Mouse (Mus musculus): Measurements from ENCODE around the gene Polr1a. TPM values are rescaled to one million over a fixed set of nuclear protein-coding genes. Genes with fewer than 3 reads are reported as not detected.

The Polr1a gene
- polyA plus RNA-seq, 1 experiment from 2014 or later = 16.3 TPM

DNA sequence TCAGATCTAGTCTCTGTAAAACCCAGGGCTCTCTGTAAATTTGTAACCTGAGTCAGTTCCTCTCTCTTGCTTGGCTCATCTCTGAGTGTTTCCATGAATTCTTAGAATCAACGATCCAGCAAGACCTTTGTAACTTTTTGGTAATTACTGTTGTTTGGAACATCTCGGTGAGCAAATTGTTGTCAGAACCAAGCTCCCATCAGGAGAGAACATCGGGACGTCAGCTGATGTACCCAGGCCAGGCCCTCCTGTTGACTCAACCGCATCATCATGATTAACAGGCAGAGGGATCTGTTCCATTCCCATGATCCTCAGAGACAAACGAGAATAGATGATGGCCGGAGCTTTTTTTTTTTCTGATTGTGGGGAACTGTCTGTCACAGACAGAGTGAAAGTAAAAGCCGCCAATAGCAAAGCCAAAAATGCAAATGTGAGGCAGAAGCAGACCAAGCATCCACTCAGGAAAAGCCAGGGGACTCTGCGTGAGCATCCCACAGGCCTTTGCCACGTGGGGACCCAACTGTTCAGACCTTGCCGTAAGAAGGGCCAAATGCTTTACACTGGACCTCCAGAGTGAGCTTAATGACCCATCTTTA is 91.2 kb downstream of the Polr1a start:
- Histone ChIP-seq H3K36me3 (ENCODE audit: control insufficient read depth, insufficient read depth, low read length) (no peaks in the 10 kb centered on the region), H3K4me1 (ENCODE audit: control insufficient read depth, insufficient read depth, low read length) (no peaks in the 10 kb centered on the region), H3K27me3 (ENCODE audit: control insufficient read depth, insufficient read depth, low read length) (no peaks in the 10 kb centered on the region), H3K9ac (replicated peaks; ENCODE audit: low read depth, low read length) (no peak overlapping the region), H3K27ac (ENCODE audit: low read depth, low read length) (no peak overlapping the region), H3K9me3 (ENCODE audit: control insufficient read depth, low read length) (no peaks in the 10 kb centered on the region), H3K4me3 (ENCODE audit: low read depth, low read length) (no peak overlapping the region), H3K4me2 (ENCODE audit: low read depth, low read length) (no peak overlapping the region)
- WGBS = 89% methylated on average over 11 of the region's 11 CpGs
- ATAC-seq (ENCODE audit: low read depth) = no peak

DNA sequence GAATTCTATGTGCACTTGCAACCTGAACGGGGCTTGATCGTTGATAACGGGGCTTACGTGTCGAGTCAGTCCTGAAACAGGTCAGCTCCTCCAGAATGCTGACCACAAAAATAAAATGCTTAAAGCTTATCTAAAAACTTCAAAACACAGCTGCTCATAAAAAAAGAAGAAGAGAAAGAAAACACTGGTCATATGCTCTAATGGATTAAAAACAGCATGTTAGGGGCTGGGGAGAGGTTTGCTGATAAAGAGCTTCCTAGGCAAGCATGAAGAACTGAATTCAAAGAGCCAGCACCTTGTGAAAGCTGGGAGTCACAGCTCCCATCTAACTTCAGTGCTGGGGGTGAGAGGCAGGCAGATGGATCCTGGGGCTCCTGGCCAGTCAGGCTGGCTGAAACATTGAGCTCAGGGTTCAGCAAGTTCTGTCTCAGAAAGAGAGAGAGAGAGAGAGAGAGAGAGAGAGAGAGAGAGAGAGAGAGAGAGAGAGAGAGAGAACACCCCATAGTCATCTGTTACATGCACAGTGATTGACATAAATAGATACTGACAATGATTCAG is 92.4 kb downstream of the Polr1a start:
- Histone ChIP-seq H3K9ac (replicated peaks; ENCODE audit: low read depth, low read length) (no peak overlapping the region), H3K27me3 (ENCODE audit: control insufficient read depth, insufficient read depth, low read length) (no peaks in the 10 kb centered on the region), H3K4me1 (ENCODE audit: control insufficient read depth, insufficient read depth, low read length) (no peaks in the 10 kb centered on the region), H3K4me3 (ENCODE audit: low read depth, low read length) (no peak overlapping the region), H3K27ac (ENCODE audit: low read depth, low read length) (no peak overlapping the region), H3K36me3 (ENCODE audit: control insufficient read depth, insufficient read depth, low read length) (no peaks in the 10 kb centered on the region), H3K4me2 (ENCODE audit: low read depth, low read length) (no peak overlapping the region), H3K9me3 (ENCODE audit: control insufficient read depth, low read length) (no peaks in the 10 kb centered on the region)
- 93% methylated on average over 5 of the region's 5 CpGs for WGBS
- ATAC-seq (ENCODE audit: low read depth) = no peak

DNA sequence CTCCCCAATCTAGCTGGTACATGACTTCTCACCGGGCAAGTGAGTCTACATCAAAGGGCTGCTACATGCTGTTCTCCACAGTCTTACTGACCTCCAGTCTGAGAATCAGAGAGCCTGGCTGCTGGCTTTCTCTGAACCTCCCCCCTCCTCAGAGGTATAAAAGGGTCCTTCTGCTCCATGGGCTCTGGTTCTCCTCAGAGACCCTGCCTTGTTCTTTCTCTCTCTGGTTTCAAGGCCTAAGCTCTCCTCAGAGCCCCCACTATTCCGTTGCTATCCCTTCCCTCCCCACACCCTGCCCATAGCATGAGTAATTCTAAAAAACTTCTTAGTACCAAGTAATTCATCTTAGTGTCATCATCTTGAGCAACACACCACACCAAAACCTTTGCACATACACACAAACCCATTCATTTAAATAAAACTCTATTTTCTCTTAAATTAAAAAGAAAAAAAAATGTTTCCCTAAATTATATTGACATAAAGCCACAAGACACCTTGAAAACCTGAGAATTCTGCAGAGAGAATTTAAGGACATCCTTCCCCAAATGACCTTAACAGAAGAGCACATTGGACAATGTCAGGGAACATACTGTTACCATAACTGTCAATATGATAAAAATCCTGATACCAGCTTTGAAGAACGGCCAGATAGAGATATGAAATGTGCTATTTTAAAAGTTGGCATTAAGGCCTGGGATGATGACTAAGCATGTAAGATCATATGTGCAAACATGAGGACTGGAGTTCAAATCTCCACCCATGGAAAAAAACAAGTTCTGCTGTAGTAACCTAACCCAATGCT is 98.8 kb downstream of the Polr1a start:
- H3K27ac ChIP-seq (ENCODE audit: low read depth, low read length) = no peak overlapping the region
- 85% methylated on average over 3 of the region's 3 CpGs for WGBS
- H3K9ac ChIP-seq (replicated peaks; ENCODE audit: low read depth, low read length) = no peak overlapping the region
- no peaks in the 10 kb centered on the region for H3K4me1 ChIP-seq (ENCODE audit: control insufficient read depth, insufficient read depth, low read length)
- no peak overlapping the region for H3K4me3 ChIP-seq (ENCODE audit: low read depth, low read length)
- H3K27me3 ChIP-seq (ENCODE audit: control insufficient read depth, insufficient read depth, low read length) = no peaks in the 10 kb centered on the region
- ATAC-seq (ENCODE audit: low read depth) = no peak
- no peaks in the 10 kb centered on the region for H3K36me3 ChIP-seq (ENCODE audit: control insufficient read depth, insufficient read depth, low read length)
- H3K9me3 ChIP-seq (ENCODE audit: control insufficient read depth, low read length) = no peaks in the 10 kb centered on the region
- H3K4me2 ChIP-seq (ENCODE audit: low read depth, low read length) = no peak overlapping the region

DNA sequence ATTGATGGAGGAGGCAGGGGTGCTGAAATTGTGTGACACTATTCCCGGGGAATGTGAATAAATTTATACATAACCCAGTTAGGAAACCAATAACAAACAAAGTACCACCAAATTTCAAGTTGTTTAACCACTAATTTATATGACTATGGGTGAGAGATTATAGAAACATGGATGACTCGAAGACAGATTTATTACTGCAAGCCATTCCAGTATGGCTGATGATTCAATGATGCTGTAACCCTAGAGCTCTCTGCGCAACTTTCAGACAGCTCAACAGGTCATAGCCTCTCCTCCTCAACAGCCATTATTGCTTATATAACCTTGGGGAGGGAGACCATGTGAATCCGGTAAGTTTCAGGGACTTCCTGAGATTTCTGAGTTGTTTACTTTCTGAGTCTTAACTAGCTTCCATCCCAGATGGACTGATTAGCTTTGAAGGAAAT is 99.4 kb downstream of the Polr1a start:
- Histone ChIP-seq H3K36me3 (ENCODE audit: control insufficient read depth, insufficient read depth, low read length) (no peaks in the 10 kb centered on the region), H3K9me3 (ENCODE audit: control insufficient read depth, low read length) (no peaks in the 10 kb centered on the region), H3K4me2 (ENCODE audit: low read depth, low read length) (no peak overlapping the region), H3K27ac (ENCODE audit: low read depth, low read length) (no peak overlapping the region), H3K9ac (replicated peaks; ENCODE audit: low read depth, low read length) (no peak overlapping the region), H3K4me1 (ENCODE audit: control insufficient read depth, insufficient read depth, low read length) (no peaks in the 10 kb centered on the region), H3K4me3 (ENCODE audit: low read depth, low read length) (no peak overlapping the region), H3K27me3 (ENCODE audit: control insufficient read depth, insufficient read depth, low read length) (no peaks in the 10 kb centered on the region)
- 91% methylated on average over 4 of the region's 4 CpGs for WGBS
- no peak for ATAC-seq (ENCODE audit: low read depth)

DNA sequence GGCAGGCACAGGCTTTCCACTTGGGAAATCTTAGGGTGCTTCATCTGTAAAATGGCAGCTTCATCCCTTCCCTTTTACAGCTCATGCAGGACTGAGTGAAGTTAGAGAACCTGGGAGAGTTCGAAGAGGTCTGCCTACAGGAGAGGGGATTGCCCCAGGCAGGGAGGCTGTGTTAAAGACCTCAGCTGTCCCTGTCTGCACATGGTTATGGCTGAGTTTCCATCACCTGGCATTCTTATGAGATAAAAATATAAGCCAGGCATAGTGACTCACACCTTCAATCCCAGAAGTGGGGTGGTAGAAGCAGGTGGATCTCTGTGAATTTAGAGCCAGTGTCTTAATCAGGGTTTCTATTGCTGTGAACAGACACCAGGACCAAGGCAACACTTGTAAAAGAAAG is 100.6 kb downstream of the Polr1a start:
- no peaks in the 10 kb centered on the region for H3K9me3 ChIP-seq (ENCODE audit: control insufficient read depth, low read length)
- H3K4me3 ChIP-seq (ENCODE audit: low read depth, low read length) = no peak overlapping the region
- no peak for ATAC-seq (ENCODE audit: low read depth)
- 83% methylated on average over 1 of the region's 1 CpGs for WGBS
- H3K27me3 ChIP-seq (ENCODE audit: control insufficient read depth, insufficient read depth, low read length) = no peaks in the 10 kb centered on the region
- no peak overlapping the region for H3K4me2 ChIP-seq (ENCODE audit: low read depth, low read length)
- H3K4me1 ChIP-seq (ENCODE audit: control insufficient read depth, insufficient read depth, low read length) = no peaks in the 10 kb centered on the region
- no peak overlapping the region for H3K27ac ChIP-seq (ENCODE audit: low read depth, low read length)
- no peaks in the 10 kb centered on the region for H3K36me3 ChIP-seq (ENCODE audit: control insufficient read depth, insufficient read depth, low read length)
- H3K9ac ChIP-seq (replicated peaks; ENCODE audit: low read depth, low read length) = no peak overlapping the region

DNA sequence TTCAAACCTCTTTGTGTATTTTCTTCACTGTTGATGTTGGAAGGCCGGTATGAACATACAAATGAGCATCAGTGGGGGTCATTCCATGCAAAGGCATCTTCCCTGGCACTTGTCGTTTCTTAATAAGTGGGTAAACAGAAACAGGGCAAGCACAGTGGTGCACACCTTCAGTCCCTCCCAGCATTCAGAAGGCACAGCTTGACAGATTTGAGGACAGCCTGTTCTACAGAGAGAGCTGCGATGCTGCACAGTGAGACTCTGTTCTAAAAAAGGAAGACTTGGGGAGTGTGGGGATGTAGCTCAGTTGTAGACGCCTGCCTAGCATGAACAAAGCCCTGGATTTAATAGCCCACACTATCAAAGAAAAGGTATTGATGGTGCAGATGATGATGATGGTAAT is 105.2 kb downstream of the Polr1a start:
- H3K4me1 ChIP-seq (ENCODE audit: control insufficient read depth, insufficient read depth, low read length) = no peaks in the 10 kb centered on the region
- H3K4me2 ChIP-seq (ENCODE audit: low read depth, low read length) = no peak overlapping the region
- H3K27me3 ChIP-seq (ENCODE audit: control insufficient read depth, insufficient read depth, low read length) = no peaks in the 10 kb centered on the region
- no peaks in the 10 kb centered on the region for H3K9me3 ChIP-seq (ENCODE audit: control insufficient read depth, low read length)
- no peak overlapping the region for H3K4me3 ChIP-seq (ENCODE audit: low read depth, low read length)
- H3K27ac ChIP-seq (ENCODE audit: low read depth, low read length) = no peak overlapping the region
- no peak for ATAC-seq (ENCODE audit: low read depth)
- no peaks in the 10 kb centered on the region for H3K36me3 ChIP-seq (ENCODE audit: control insufficient read depth, insufficient read depth, low read length)
- WGBS = 48% methylated on average over 4 of the region's 4 CpGs
- no peak overlapping the region for H3K9ac ChIP-seq (replicated peaks; ENCODE audit: low read depth, low read length)

DNA sequence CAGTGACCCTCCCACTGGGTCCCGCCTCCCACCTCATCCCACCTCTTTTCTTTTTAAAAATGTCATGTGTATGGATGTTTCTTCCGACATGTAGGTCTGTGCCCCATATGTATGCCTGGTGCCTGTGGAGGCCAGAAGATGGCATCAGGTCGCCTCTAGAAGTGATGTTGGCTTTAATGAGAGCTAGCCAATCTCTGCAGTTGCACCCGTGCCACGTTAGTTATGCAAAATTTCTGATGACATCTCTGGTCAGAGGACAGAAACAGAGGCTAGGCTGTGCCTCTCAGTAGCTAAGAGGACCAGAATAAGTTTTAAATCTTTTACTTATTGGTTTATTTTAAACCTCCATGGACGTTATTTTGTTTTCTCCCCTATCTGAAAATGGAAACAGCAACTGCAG is 109.2 kb downstream of the Polr1a start:
- Histone ChIP-seq H3K27me3 (ENCODE audit: control insufficient read depth, insufficient read depth, low read length) (no peaks in the 10 kb centered on the region), H3K9ac (replicated peaks; ENCODE audit: low read depth, low read length) (no peak overlapping the region), H3K4me3 (ENCODE audit: low read depth, low read length) (no peak overlapping the region), H3K4me1 (ENCODE audit: control insufficient read depth, insufficient read depth, low read length) (no peaks in the 10 kb centered on the region), H3K9me3 (ENCODE audit: control insufficient read depth, low read length) (no peaks in the 10 kb centered on the region), H3K4me2 (ENCODE audit: low read depth, low read length) (no peak overlapping the region), H3K27ac (ENCODE audit: low read depth, low read length) (no peak overlapping the region), H3K36me3 (ENCODE audit: control insufficient read depth, insufficient read depth, low read length) (no peaks in the 10 kb centered on the region)
- no peak for ATAC-seq (ENCODE audit: low read depth)
- 83% methylated on average over 6 of the region's 6 CpGs for WGBS

DNA sequence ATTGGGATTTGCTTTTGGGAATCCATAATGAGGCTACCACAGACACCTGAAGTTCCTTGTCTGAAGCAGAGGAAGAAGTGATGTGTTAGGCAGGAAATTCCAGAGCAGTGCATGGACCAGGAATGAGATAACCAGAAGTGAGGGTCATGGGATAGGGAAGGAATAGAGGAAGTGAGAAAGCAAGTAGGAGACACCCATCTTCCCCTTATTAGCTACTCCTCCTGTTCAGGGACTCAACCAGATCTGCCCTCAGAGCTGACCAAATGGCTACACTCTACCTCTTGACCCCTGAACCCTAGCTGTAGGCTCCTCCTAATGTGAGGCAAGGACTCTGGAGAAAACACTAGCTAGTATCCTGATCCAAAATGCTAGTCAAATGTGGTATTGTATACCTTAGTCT is 116.6 kb downstream of the Polr1a start:
- Histone ChIP-seq H3K9me3 (ENCODE audit: control insufficient read depth, low read length) (no peaks in the 10 kb centered on the region), H3K4me2 (ENCODE audit: low read depth, low read length) (no peak overlapping the region), H3K4me1 (ENCODE audit: control insufficient read depth, insufficient read depth, low read length) (no peaks in the 10 kb centered on the region), H3K9ac (replicated peaks; ENCODE audit: low read depth, low read length) (no peak overlapping the region), H3K27me3 (ENCODE audit: control insufficient read depth, insufficient read depth, low read length) (no peaks in the 10 kb centered on the region), H3K4me3 (ENCODE audit: low read depth, low read length) (no peak overlapping the region), H3K36me3 (ENCODE audit: control insufficient read depth, insufficient read depth, low read length) (no peaks in the 10 kb centered on the region), H3K27ac (ENCODE audit: low read depth, low read length) (no peak overlapping the region)
- no peak for ATAC-seq (ENCODE audit: low read depth)

DNA sequence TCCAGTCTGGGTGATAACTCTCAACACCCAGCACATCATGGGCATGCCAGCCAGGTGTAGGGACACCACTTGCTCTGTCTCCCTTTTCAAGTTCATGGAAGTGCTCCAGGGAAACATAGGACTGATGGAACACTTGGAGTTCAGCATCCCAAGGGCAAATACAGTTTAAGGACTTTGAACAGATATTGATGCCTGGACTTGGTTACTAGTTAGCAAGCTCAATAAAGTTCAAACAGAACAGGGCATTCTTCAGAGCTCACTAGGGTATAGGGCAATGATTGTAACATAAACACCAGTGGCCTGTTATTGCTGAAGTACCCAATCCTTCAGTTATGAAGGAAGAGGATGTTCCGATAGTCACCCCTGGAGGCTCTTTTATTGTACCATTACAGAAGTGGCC is 119.2 kb downstream of the Polr1a start:
- Histone ChIP-seq H3K36me3 (ENCODE audit: control insufficient read depth, insufficient read depth, low read length) (no peaks in the 10 kb centered on the region), H3K4me1 (ENCODE audit: control insufficient read depth, insufficient read depth, low read length) (no peaks in the 10 kb centered on the region), H3K4me3 (ENCODE audit: low read depth, low read length) (no peak overlapping the region), H3K9me3 (ENCODE audit: control insufficient read depth, low read length) (no peaks in the 10 kb centered on the region), H3K27ac (ENCODE audit: low read depth, low read length) (no peak overlapping the region), H3K9ac (replicated peaks; ENCODE audit: low read depth, low read length) (no peak overlapping the region), H3K27me3 (ENCODE audit: control insufficient read depth, insufficient read depth, low read length) (no peaks in the 10 kb centered on the region), H3K4me2 (ENCODE audit: low read depth, low read length) (no peak overlapping the region)
- 91% methylated on average over 1 of the region's 1 CpGs for WGBS
- ATAC-seq (ENCODE audit: low read depth) = no peak

All from neural tube, embryonic 14.5 days (tissue).